In the genomic region with DNA sequence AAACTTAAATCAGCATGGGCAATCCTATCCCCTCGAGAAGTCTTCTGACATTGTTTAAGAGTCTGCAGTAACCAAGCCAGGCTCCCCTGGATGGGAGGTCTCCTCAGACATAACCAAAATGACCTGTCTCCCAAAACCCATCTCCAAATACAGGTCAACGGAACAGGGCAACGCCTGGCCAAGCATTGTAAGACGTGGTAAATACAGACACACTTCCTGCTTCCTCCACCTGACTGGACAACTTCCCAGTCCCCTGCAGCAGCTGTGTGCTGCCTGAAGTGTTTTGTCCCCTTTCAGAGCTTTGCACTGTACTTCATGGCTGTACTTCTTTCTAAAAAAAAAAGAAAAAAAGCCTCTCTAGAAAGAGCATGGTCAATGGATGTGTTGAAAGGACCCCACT, we compare ENCODE assay signal across 20 mouse cellular contexts. TPM values are rescaled to one million over a fixed set of nuclear protein-coding genes. Genes with fewer than 3 reads are reported as not detected.
DNase-seq lines count a peak whose midpoint lies in the region; ATAC-seq and TF ChIP-seq lines count a peak whose summit lies in the region.
"Had no signal": no experiment of that assay in that cellular context is flagged by ENCODE, and none has a peak within 500 bp of the region (broad histone marks: within the 10 kb centered on the region; RNA-seq: fewer than 3 reads in every experiment).

No protein-coding gene starts in this region.

- no peak for TF ChIP-seq EP300 in heart, adult 2 months (IDR thresholded peaks at IDR 0.05; ENCODE audit: insufficient read depth, low read depth, low read length)

- DNase-seq in heart, adult 2 months, result peak; percentile 32 to 34
- no peak for DNase-seq in heart, embryonic 10.5 days (ENCODE audit: low spot score)
- DNase-seq in lung, embryonic 14.5 days, result no peak
- no peak for DNase-seq in lung, postnatal 4 days
- DNase-seq in heart, postnatal 25 days (ENCODE audit: low spot score), result peak; percentile 3
- DNase-seq in gastrocnemius, postnatal 14 days, result no peak
- DNase-seq: adrenal gland, postnatal 25 days; cerebellum, adult 9-11 months; gastrocnemius, postnatal 10 days; kidney, adult 2 months; kidney, postnatal 10 days; layer of hippocampus, postnatal 36 days; right cerebral cortex, postnatal 4 days; thymus, postnatal 14 days had no signal

- no peak overlapping the region for H3K9ac ChIP-seq in heart, adult 2 months (ENCODE audit: low read depth, low read length)
- H3K9ac ChIP-seq in lung, embryonic 14.5 days, result no peak overlapping the region
- no peak overlapping the region for H3K9ac ChIP-seq in heart, embryonic 15.5 days
- H3K9ac ChIP-seq: embryonic facial prominence, embryonic 15.5 days; liver, embryonic 15.5 days had no signal

- no peaks in the 10 kb centered on the region for H3K27me3 ChIP-seq in heart, adult 2 months (ENCODE audit: control insufficient read depth, insufficient read depth, low read length)
- H3K27me3 ChIP-seq in heart, embryonic 10.5 days (ENCODE audit: insufficient read depth, poor library complexity, severe bottlenecking), result no peaks in the 10 kb centered on the region
- no peaks in the 10 kb centered on the region for H3K27me3 ChIP-seq in lung, embryonic 14.5 days (ENCODE audit: insufficient read depth, low read length)
- no peaks in the 10 kb centered on the region for H3K27me3 ChIP-seq in heart, embryonic 15.5 days
- H3K27me3 ChIP-seq: embryonic facial prominence, embryonic 15.5 days; liver, embryonic 15.5 days had no signal

- no peaks in the 10 kb centered on the region for H3K79me2 ChIP-seq in heart, adult 2 months (replicated peaks; ENCODE audit: control insufficient read depth, insufficient read depth, low read length)

- peaks cover 3% of the 10 kb centered on the region; the same call in 1 of the 2 replicates for H3K36me3 ChIP-seq in heart, adult 2 months (ENCODE audit: control insufficient read depth, insufficient read depth, low read length)
- H3K36me3 ChIP-seq in heart, embryonic 10.5 days, result no peaks in the 10 kb centered on the region
- H3K36me3 ChIP-seq in lung, embryonic 14.5 days (ENCODE audit: insufficient read depth), result no peaks in the 10 kb centered on the region
- H3K36me3 ChIP-seq in heart, embryonic 15.5 days, result no peaks in the 10 kb centered on the region
- H3K36me3 ChIP-seq: embryonic facial prominence, embryonic 15.5 days; liver, embryonic 15.5 days had no signal

- 46% methylated on average over 4 of the region's 4 CpGs for WGBS in heart, adult 2 months
- WGBS in heart, embryonic 10.5 days, result 76% methylated on average over 4 of the region's 4 CpGs
- 76% methylated on average over 4 of the region's 4 CpGs for WGBS in lung, embryonic 14.5 days
- WGBS in heart, embryonic 15.5 days, result 75% methylated on average over 4 of the region's 4 CpGs

- no peak for TF ChIP-seq POLR2A in heart, adult 2 months (IDR thresholded peaks at IDR 0.05; ENCODE audit: insufficient read depth, low read depth, low read length)

- intact Hi-C loops in heart, adult 2 months (cut with DNase I), result loop anchor here (2.0 to 5.0 kb wide), 2 partner anchors 21 to 125 kb away; no protein-coding TSS in a partner anchor
- intact Hi-C loops in heart, postnatal 25 days (cut with DNase I), result loop anchor here (2.0 kb wide), 1 partner anchor 17 kb away; no protein-coding TSS in a partner anchor
- intact Hi-C loops in gastrocnemius, postnatal 14 days (cut with DNase I; ENCODE audit: low total_unique reads), result no loop called here

- H3K4me1 ChIP-seq in heart, adult 2 months (ENCODE audit: control insufficient read depth, insufficient read depth, low read length), result peaks cover 10% of the 10 kb centered on the region
- peaks cover 4% of the 10 kb centered on the region; the same call in 1 of the 2 replicates for H3K4me1 ChIP-seq in heart, embryonic 10.5 days
- H3K4me1 ChIP-seq in lung, embryonic 14.5 days (ENCODE audit: insufficient read depth), result no peaks in the 10 kb centered on the region
- 0 out of 2 replicates have a peak, but pooled peaks cover 5% of the 10 kb centered on the region for H3K4me1 ChIP-seq in heart, embryonic 15.5 days (replicated peaks)
- H3K4me1 ChIP-seq: liver, embryonic 15.5 days had no signal

- H3K4me3 ChIP-seq in heart, adult 2 months, result no peak overlapping the region
- H3K4me3 ChIP-seq in heart, embryonic 10.5 days, result no peak overlapping the region
- H3K4me3 ChIP-seq in lung, embryonic 14.5 days (ENCODE audit: low read depth, low read length), result no peak overlapping the region
- no peak overlapping the region for H3K4me3 ChIP-seq in heart, embryonic 15.5 days
- H3K4me3 ChIP-seq: embryonic facial prominence, embryonic 15.5 days; liver, embryonic 15.5 days had no signal

- no peak for ATAC-seq in lung, embryonic 14.5 days (ENCODE audit: insufficient read depth)
- no peak for ATAC-seq in heart, embryonic 15.5 days (replicated peaks; ENCODE audit: insufficient number of reproducible peaks, insufficient read depth, low FRiP score, low read depth)
- ATAC-seq: forebrain, embryonic 14.5 days; hindbrain, postnatal 0 days had no signal

- TF ChIP-seq CTCF in heart, adult 2 months (IDR thresholded peaks at IDR 0.05), result no peak
- TF ChIP-seq CTCF in lung, embryonic 14.5 days (IDR thresholded peaks at IDR 0.05; ENCODE audit: low read depth), result no peak

- no peaks in the 10 kb centered on the region for H3K9me3 ChIP-seq in heart, embryonic 10.5 days
- no peaks in the 10 kb centered on the region for H3K9me3 ChIP-seq in lung, embryonic 14.5 days (ENCODE audit: low read depth, low read length)
- no peaks in the 10 kb centered on the region for H3K9me3 ChIP-seq in heart, embryonic 15.5 days (replicated peaks)
- H3K9me3 ChIP-seq: embryonic facial prominence, embryonic 15.5 days; liver, embryonic 15.5 days had no signal

- H3K27ac ChIP-seq in heart, adult 2 months, result peak overlapping the region; percentile 83
- H3K27ac ChIP-seq in heart, embryonic 10.5 days, result no peak overlapping the region
- peak overlapping the region; percentile 6; the same call in 1 of the 2 replicates for H3K27ac ChIP-seq in lung, embryonic 14.5 days (ENCODE audit: low read depth)
- H3K27ac ChIP-seq in heart, embryonic 15.5 days, result peak overlapping the region; percentile 66
- H3K27ac ChIP-seq: embryonic facial prominence, embryonic 15.5 days; hindbrain, postnatal 0 days; liver, embryonic 15.5 days had no signal

- H3K4me2 ChIP-seq in lung, embryonic 14.5 days, result no peak overlapping the region
- H3K4me2 ChIP-seq in heart, embryonic 15.5 days, result no peak overlapping the region
- H3K4me2 ChIP-seq: embryonic facial prominence, embryonic 15.5 days; liver, embryonic 15.5 days; midbrain, embryonic 11.5 days had no signal

RNA-seq across cellular contexts. Expression of a gene that starts 28.1 kb away (rescaled TPM):
- total RNA-seq in heart, adult 2 months (2021), result 10 to 100 TPM in 1 of 2 experiments, 1 to 10 TPM in 1; 10.0 to 11.1 TPM
- 8.6 and 10.2 TPM in 2 replicates for polyA plus RNA-seq in heart, adult 2 months (2012; rRNA removed)
- 23.4 and 28.3 TPM in 2 replicates for polyA plus RNA-seq in heart, embryonic 10.5 days (2016; fragmentation: Nextera tagmentation; extraction: Ambion mirVana)
- 25.5 and 26.2 TPM in 2 replicates for polyA plus RNA-seq in lung, embryonic 14.5 days (2014; fragmentation: Nextera tagmentation; extraction: Ambion mirVana)
- polyA plus RNA-seq in heart, embryonic 15.5 days (2015; fragmentation: Nextera tagmentation; extraction: Ambion mirVana), result 21.2 and 21.7 TPM in 2 replicates
- 10 to 100 TPM; 10.5 to 13.2 TPM for total RNA-seq in heart, postnatal 25 days (2021)
- 1 to 10 TPM; 5.1 to 6.9 TPM for total RNA-seq in gastrocnemius, postnatal 14 days (2021)

Comparison
In these comparisons a context has a peak if more than half of its experiments do, and no peak if none do; other contexts are left out.
1. DNase-seq: peak in heart, adult 2 months (2 of 2) and heart, postnatal 25 days (single experiment); none in heart, embryonic 10.5 days (single experiment), lung, embryonic 14.5 days (single experiment), lung, postnatal 4 days (0 of 2) and gastrocnemius, postnatal 14 days (single experiment).